Mouse (Mus musculus) neural tube, embryonic 14.5 days (tissue): ENCODE results near the gene Naa80. TPM values are rescaled to one million over a fixed set of nuclear protein-coding genes. Genes with fewer than 3 reads are reported as not detected.

Source experiments
- ATAC-seq: fragments of 200-750 bp; cut with Nextera tagmentation; 2 replicates; pipeline ENCODE4 v1.8.0; 2017; ENCODE audit warnings: low read depth, mild to moderate bottlenecking, moderate TSS enrichment, moderate library complexity
- H3K27ac ChIP-seq: fragments of 300-500 bp; sonication (generic); 2 replicates; pipeline ENCODE4 v1.5.1; 2014; ENCODE audit warnings: low read depth, mild to moderate bottlenecking, control low read depth, low read length, moderate library complexity, mixed read lengths
- H3K27me3 ChIP-seq: fragments of 300-500 bp; sonication (generic); 2 replicates; pipeline ENCODE4 v1.6.1; 2014; ENCODE audit warnings: low read length; ENCODE audit not compliant: control insufficient read depth, insufficient read depth
- H3K36me3 ChIP-seq: fragments of 300-500 bp; sonication (generic); 2 replicates; pipeline ENCODE4 v1.6.1; 2014; ENCODE audit warnings: low read length, mixed read lengths; ENCODE audit not compliant: control insufficient read depth, insufficient read depth
- H3K4me1 ChIP-seq: fragments of 300-500 bp; sonication (generic); 2 replicates; pipeline ENCODE4 v1.6.1; 2014; ENCODE audit warnings: low read length; ENCODE audit not compliant: control insufficient read depth, insufficient read depth
- H3K4me2 ChIP-seq: fragments of 300-500 bp; sonication (generic); 2 replicates; pipeline ENCODE4 v1.6.1; 2014; ENCODE audit warnings: mild to moderate bottlenecking, low read depth, low read length, control low read depth
- H3K4me3 ChIP-seq: fragments of 300-500 bp; sonication (generic); 2 replicates; pipeline ENCODE4 v1.5.1; 2014; ENCODE audit warnings: low read depth, low read length, control low read depth, mixed read lengths
- H3K9ac ChIP-seq: fragments of 300-500 bp; sonication (generic); replicated peaks from 2 replicates; pipeline ENCODE4 v1.6.1; 2014; ENCODE audit warnings: low read depth, mild to moderate bottlenecking, control low read depth, low read length, mixed read lengths
- H3K9me3 ChIP-seq: fragments of 300-500 bp; sonication (generic); 2 replicates; pipeline ENCODE4 v1.6.1; 2016; ENCODE audit warnings: low read length; ENCODE audit not compliant: control insufficient read depth
- whole genome bisulfite sequencing: fragments of 180-500 bp; shearing (Covaris S2); extraction: QIAGEN DNeasy Blood & Tissue Kit; methylation state at CpG from one replicate; pipeline ENCODE4 v1.1.7; 2014; 5-methylcytosine and 5-hydroxymethylcytosine counted together
- polyA plus RNA-seq: library from polyadenylated mRNA; unstranded; fragments of >200 nt; fragmentation: Nextera tagmentation; extraction: Ambion mirVana; gene quantifications from 2 replicates; pipeline ENCODE4 v1.2.1, GENCODE M21; 2014

Naa80 gene
- polyA plus RNA-seq, 1 experiment from 2014 or later = 15.6 TPM

DNA sequence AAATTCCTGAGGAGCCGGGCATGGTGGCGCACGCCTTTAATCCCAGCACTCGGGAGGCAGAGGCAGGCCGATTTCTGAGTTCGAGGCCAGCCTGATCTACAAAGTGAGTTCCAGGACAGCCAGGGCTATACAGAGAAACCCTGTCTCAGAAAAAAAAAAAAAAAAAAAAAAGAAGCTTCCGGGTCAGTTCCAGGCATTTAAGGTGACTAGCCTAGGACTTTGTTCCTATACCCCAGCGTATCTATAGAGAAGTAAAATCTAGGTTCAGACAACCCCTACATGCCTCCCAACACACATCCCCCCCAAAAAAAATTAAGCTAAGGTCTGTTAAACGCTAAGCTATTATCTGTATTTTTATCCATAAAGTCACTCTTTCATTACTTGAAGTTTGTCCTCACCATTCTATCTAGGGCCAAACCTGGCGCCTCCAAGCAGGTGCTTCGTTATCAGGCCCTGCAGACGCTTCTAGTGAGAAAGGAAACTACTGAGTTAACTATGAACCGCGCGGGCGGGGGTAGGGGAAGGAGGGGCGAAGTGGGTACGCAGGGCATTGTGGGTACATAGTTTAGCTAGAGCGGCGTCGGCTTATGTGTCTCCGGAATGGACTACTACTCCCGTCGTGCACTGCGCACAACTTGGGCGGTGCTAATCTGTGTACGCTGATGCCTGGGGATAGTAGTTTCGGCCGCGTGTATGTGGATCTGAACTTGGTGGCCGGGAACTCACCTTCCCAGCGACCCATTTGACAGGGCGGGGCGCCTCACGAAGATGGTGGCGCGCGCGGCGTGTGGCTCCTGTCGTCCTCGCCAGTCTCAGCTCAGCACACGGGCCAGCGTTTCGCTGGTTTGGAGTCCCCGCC, 8.5 kb downstream of the Naa80 start, which contains the start of gene Ifrd2:
TSS of gene Ifrd2 (plus strand) at position 669 of the 859 bp plus-strand sequence.
- peaks cover 30% of the 10 kb centered on the region for H3K36me3 ChIP-seq
- no peaks in the 10 kb centered on the region for H3K27me3 ChIP-seq
- peak within 1 kb of the TSS; percentile 44; the same call in 1 of the 2 replicates for H3K9ac ChIP-seq
- peak; percentile 97 for ATAC-seq
- H3K4me3 ChIP-seq = peak within 1 kb of the TSS; percentile 68
- WGBS = 14% methylated on average over 46 of the region's 46 CpGs
- peaks cover 6% of the 10 kb centered on the region for H3K4me1 ChIP-seq
- no peaks in the 10 kb centered on the region for H3K9me3 ChIP-seq
- peak within 1 kb of the TSS; percentile 59 for H3K4me2 ChIP-seq
- no peak within 1 kb of the TSS for H3K27ac ChIP-seq

DNA sequence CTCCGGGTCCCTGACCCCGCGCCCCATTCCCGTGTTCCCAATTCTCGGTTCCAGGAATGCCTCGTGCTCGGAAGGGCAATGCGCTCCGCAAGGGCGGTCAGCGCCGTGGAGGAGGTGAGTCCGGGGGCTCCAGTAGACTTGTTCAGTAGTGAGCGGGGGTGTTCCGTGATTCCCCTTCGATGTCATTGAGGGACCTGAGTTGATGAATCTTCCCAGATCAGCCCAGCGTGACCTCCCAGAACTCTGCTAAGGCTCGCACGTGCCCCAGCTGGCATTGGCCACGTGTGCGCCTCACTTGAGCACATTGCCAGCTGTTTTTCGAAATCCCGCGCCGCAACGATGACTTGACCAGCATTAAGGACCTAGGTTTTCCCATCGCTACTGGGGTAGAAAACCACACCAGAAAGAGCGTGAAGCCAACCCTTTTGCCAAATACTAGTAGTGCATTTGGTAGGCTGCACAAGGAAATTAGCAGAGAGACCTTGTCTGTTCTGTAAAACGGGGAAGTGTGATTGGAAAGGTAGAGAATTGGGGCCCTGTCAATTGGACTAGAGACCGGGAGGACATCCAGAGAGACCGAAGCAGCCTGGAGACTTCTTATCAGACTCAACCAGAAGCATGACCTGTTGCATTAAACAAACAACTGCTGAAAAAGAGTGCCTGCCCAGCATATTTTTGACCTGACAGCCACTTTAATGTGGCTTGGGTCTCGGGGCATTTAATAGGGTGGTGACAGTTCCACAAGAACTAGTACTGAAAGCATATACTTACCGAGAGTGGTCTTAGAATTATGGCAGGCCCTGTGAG, 9.3 kb downstream of the Naa80 start:
- H3K36me3 ChIP-seq = peaks cover 30% of the 10 kb centered on the region

DNA sequence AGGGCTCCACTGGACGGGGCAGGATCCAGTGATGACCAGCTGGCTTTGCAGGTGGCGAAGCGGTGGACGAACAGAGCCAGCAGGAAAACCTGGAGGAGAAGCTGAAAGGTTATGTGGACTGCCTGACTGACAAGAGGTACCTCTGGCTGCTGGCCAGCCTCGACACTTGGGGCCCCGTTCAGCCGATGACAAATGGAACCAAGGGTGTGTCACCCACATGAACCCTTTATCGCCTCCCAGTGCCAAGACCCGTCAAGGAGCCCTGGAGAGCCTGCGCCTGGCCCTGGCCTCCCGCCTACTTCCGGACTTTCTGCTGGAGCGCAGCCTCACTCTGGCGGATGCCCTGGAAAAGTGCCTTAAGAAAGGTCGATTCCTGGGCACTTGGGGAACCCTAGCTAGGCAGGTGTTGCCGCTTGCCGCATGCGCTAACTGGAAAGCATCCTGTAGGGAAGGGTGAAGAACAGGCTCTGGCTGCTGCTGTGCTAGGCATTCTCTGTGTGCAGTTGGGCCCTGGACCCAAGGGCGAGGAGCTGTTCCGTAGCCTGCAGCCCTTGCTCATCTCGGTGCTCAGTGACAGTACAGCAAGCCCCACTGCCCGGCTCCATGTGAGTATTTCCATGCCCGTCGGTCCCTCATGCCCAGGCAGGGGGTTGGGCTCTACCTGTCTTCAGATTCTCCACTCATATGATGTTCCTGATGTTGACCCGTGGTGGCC, 11.5 kb downstream of the Naa80 start:
- WGBS = 93% methylated on average over 25 of the region's 25 CpGs
- Histone ChIP-seq H3K9ac (no peak overlapping the region), H3K9me3 (no peaks in the 10 kb centered on the region), H3K4me3 (no peak overlapping the region), H3K27ac (no peak overlapping the region), H3K27me3 (no peaks in the 10 kb centered on the region), H3K36me3 (peaks cover 31% of the 10 kb centered on the region), H3K4me2 (no peak overlapping the region), H3K4me1 (peaks cover 6% of the 10 kb centered on the region)
- ATAC-seq = no peak

More for the DNA sequence above, 9.3 kb downstream of the Naa80 start:
- Histone ChIP-seq H3K4me2 (peak overlapping the region; percentile 59), H3K4me1 (peaks cover 6% of the 10 kb centered on the region), H3K9ac (peak overlapping the region; percentile 44; the same call in 1 of the 2 replicates), H3K9me3 (no peaks in the 10 kb centered on the region), H3K4me3 (peak overlapping the region; percentile 68), H3K27ac (no peak overlapping the region), H3K27me3 (no peaks in the 10 kb centered on the region)
- ATAC-seq = peak; percentile 54; the same call in 1 of the 2 replicates
- 5% methylated on average over 33 of the region's 33 CpGs for WGBS

DNA sequence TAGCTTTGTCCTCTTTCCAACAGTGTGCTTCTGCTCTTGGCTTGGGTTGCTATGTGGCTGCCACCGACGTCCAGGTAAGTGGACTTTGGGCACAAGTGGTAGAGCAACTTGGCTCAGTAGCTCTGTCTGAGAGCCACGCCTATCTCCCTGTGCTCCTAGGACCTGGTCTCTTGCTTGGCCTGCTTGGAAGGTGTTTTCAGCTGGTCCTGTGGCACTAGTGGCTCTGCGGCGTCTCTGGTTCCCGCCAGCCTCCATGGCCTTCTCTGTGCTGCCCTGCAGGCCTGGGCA, 12.0 kb downstream of the Naa80 start:
- Histone ChIP-seq H3K27ac (no peak overlapping the region), H3K27me3 (no peaks in the 10 kb centered on the region), H3K9me3 (no peaks in the 10 kb centered on the region), H3K4me3 (no peak overlapping the region), H3K4me2 (no peak overlapping the region), H3K4me1 (peaks cover 6% of the 10 kb centered on the region), H3K9ac (no peak overlapping the region), H3K36me3 (peaks cover 31% of the 10 kb centered on the region)
- no peak for ATAC-seq
- 97% methylated on average over 6 of the region's 6 CpGs for WGBS

DNA sequence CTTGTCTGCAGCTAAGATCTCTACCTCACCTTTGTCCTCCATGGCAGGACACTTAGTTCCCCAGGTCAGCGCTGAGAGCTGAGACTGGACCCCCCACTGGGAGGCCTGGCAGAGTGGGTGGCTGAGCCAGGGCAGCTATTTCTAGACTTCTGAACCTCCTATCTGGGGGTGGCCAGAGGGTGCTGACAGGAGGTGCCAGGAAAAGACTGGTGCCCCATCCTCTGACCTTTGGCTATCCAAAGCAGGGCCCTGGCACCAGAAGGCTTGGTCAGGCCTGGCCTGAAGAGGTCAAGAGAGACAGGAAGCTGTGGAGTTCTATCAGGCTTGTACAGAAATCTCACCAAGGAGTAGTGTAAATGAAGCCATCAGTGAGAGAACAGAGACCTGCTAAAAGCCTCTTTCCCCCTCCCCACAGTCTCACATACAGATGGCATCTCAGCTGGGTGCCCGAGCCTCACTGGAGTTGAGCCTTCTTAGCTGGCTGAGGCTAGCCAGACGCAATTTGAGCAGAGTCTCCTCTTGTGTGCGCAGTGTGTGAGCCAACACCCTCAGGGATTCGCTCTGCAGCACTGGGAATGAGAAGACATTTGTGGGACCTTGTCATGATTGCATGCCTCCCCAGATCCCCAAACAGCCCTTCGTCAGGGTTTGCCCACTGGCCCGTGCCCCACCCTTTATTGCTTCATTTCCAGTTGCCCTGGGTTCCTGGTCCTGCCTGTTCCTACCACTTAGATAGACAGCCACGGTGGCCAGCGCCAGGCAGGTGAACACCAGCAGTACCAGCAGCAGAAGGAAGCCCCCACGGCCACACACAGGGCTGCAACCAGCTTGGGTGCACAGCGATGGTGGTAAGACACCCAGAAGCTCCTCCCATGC, 14.7 kb downstream of the Naa80 start:
- Histone ChIP-seq H3K27ac (no peak overlapping the region), H3K4me3 (no peak overlapping the region), H3K4me1 (peaks cover 3% of the 10 kb centered on the region), H3K36me3 (peaks cover 31% of the 10 kb centered on the region), H3K9me3 (no peaks in the 10 kb centered on the region), H3K9ac (no peak overlapping the region), H3K27me3 (no peaks in the 10 kb centered on the region), H3K4me2 (no peak overlapping the region)
- no peak for ATAC-seq
- WGBS = 72% methylated on average over 11 of the region's 11 CpGs

DNA sequence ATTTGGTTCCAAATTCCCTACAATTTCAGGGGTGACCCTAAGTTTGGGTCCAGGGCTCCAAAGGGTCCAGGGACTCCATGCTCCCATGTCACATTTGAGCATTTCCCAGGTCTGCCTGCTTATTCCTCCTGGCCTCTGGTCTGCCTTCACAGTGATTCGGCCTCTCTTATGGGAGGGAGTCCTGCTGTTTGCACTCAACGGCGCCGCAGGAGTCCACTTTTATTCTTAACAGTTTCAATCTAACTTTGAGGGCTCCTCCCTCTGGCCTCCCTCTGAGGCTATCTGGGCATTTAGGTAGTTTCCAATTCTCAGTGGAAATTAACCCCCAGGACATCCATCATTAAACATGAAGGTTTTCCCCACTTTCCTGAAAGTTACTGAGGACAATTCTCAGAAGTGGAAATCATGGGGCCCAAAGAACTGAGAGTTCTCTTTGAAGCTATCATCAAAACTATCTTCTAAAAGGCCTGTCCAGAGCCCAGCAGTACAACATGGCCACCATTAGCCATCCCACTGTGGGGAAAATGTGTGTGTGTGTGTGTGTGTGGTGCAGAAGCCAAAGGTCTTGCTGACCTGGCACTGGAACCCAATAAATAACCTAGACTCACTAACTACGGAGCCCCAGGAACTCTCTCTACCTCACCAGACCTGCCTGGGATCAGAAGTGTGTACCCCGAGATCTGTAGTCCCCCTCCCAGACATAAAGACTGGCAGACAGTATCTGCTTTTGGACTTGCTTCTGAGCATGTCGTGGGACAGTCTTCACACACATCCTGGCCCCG, 15.8 kb downstream of the Naa80 start:
- Histone ChIP-seq H3K27ac (no peak overlapping the region), H3K27me3 (no peaks in the 10 kb centered on the region), H3K9ac (no peak overlapping the region), H3K9me3 (no peaks in the 10 kb centered on the region), H3K36me3 (peaks cover 31% of the 10 kb centered on the region), H3K4me1 (no peaks in the 10 kb centered on the region), H3K4me3 (no peak overlapping the region), H3K4me2 (no peak overlapping the region)
- 63% methylated on average over 8 of the region's 8 CpGs for WGBS
- no peak for ATAC-seq

DNA sequence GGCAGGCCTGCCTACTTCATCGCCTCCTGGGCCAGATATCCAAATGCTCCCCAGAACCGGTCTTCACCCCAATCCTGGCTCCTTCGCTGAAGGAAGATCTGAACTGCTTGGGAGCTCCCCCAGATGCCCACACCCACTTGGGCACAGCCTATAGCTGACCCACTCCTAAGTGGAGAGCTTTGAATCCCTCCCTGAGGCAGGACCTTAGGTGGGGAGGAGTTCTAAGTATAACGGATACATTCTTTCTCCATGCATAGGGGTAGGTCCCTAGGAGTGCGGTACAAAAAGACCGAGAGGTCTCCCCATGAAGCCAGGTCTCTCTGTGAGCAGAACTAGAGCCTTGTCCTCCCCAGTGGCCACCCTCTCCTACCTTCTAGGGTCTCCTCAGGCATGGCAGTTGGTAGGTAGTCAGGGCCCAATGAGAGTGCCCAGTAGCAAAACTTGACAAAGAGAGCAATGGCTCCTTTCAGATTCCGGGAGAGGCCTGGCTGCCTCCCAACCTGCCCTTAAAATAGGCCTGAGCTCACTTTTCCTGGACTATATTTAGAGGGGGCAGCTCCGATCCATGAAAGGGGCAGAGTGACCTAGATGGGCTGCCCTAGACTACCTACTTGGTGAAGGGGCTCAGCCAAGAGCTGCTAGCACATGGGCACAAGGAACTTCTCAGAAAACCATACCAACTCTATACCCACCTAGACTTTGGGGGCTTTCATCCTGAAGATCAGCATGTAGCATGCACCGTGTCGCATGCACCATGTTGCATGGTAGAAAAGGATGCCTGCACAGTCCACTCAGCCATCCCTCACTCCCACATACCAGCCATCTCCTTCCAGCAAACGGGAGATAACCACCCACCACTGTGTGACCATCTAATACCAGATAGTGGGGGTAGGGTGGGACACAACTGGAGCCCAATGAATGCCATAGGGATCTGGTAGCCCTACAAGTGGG, 18.2 kb downstream of the Naa80 start:
- ATAC-seq = no peak

More for the DNA sequence above, 18.2 kb downstream of the Naa80 start:
- Histone ChIP-seq H3K9ac (no peak overlapping the region), H3K9me3 (no peaks in the 10 kb centered on the region), H3K27me3 (no peaks in the 10 kb centered on the region), H3K4me3 (no peak overlapping the region), H3K36me3 (peaks cover 8% of the 10 kb centered on the region), H3K4me2 (no peak overlapping the region), H3K27ac (no peak overlapping the region), H3K4me1 (no peaks in the 10 kb centered on the region)
- WGBS = 92% methylated on average over 11 of the region's 11 CpGs
